Mouse (Mus musculus): ENCODE data around the gene Kif19a.

DNA sequence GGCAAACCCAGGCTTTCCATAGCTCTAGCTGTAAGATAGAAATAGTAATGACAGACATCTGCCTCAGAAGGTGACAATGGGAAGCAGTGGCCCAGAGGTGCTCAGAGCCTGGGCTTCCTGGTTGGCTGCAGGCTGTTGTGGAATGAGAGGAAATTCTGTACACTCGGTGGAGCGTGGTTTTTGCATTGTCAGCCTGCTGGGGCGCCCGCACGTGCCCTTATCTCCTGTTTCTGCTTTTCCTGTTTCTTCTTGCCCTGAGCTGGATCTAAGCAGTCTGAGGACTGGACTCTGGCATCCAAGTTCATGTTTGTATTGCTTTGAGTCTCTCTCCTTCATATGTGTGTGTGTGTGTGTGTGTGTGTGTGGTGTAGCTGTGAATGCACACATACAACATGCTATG lies 61.5 kb downstream of the Kif19a start:
- TF ChIP-seq POLR2A (IDR thresholded peaks at IDR 0.05; ENCODE audit: borderline replicate concordance, extremely low read depth, insufficient read depth, insufficient read length, poor library complexity, severe bottlenecking): no peak
- TF ChIP-seq CTCF (IDR thresholded peaks at IDR 0.05; ENCODE audit: borderline replicate concordance, extremely low read depth, insufficient read depth, insufficient read length): no peak

All from brain, embryonic 14.5 days (tissue).